Mouse (Mus musculus) cerebellum, adult 9-11 months (tissue): ENCODE measurements around the gene Kctd12.

Experiments used
- DNase-seq: peaks from one replicate; pipeline ENCODE4 v3.0.0; 2022

Gene Kctd12

GRCm38 (mm10) chr14:102982627-102983540 is at the start of gene Kctd12:
Gene Kctd12 (minus strand): TSS chr14:102982637.
- peak; percentile 84 for DNase-seq

GRCm38 (mm10) chr14:103029203-103029602 is 46.8 kb upstream of the Kctd12 start:
- no peak for DNase-seq

GRCm38 (mm10) chr14:103020046-103020445 is 37.6 kb upstream of the Kctd12 start:
- DNase-seq = no peak

- DNase-seq = no peak
Observed at GRCm38 (mm10) chr14:103017009-103017408, 34.6 kb upstream of the Kctd12 start.

GRCm38 (mm10) chr14:103012563-103013150 is 30.2 kb upstream of the Kctd12 start:
- peak; percentile 30 for DNase-seq

GRCm38 (mm10) chr14:103011782-103012181 is 29.3 kb upstream of the Kctd12 start:
- DNase-seq = peak; percentile 10

- DNase-seq = no peak
Observed at GRCm38 (mm10) chr14:103007737-103008136, 25.3 kb upstream of the Kctd12 start.

- DNase-seq = peak; percentile 63
Observed at GRCm38 (mm10) chr14:102994662-102995561, 12.5 kb upstream of the Kctd12 start.

GRCm38 (mm10) chr14:102990765-102991164 is 8.3 kb upstream of the Kctd12 start:
- DNase-seq = no peak

- no peak for DNase-seq
Observed at GRCm38 (mm10) chr14:102989866-102990265, 7.4 kb upstream of the Kctd12 start.

GRCm38 (mm10) chr14:102989254-102989653 is 6.8 kb upstream of the Kctd12 start:
- DNase-seq = no peak

GRCm38 (mm10) chr14:102987626-102988025 is 5.2 kb upstream of the Kctd12 start:
- no peak for DNase-seq

- DNase-seq = no peak
Observed at GRCm38 (mm10) chr14:102983686-102984085, 1.2 kb upstream of the Kctd12 start.

- DNase-seq = peak; percentile 65
Observed at GRCm38 (mm10) chr14:102982016-102982626, 316 bp downstream of the Kctd12 start.

GRCm38 (mm10) chr14:102981441-102982015 is 909 bp downstream of the Kctd12 start:
- DNase-seq = peak; percentile 78

GRCm38 (mm10) chr14:102980986-102981385 is 1.5 kb downstream of the Kctd12 start:
- DNase-seq = no peak

- peak; percentile 65 for DNase-seq
Observed at GRCm38 (mm10) chr14:102980481-102980880, 2.0 kb downstream of the Kctd12 start.

- no peak for DNase-seq
Observed at GRCm38 (mm10) chr14:102979831-102980230, 2.6 kb downstream of the Kctd12 start.

- DNase-seq = no peak
Observed at GRCm38 (mm10) chr14:102975865-102976264, 6.6 kb downstream of the Kctd12 start.

GRCm38 (mm10) chr14:102968824-102969223 is 13.6 kb downstream of the Kctd12 start:
- no peak for DNase-seq

- no peak for DNase-seq
Observed at GRCm38 (mm10) chr14:102966241-102966640, 16.2 kb downstream of the Kctd12 start.

- DNase-seq = no peak
Observed at GRCm38 (mm10) chr14:102965841-102966240, 16.6 kb downstream of the Kctd12 start.
